Mouse (Mus musculus): Measurements from ENCODE around the gene Lipc. TPM values are rescaled to one million over a fixed set of nuclear protein-coding genes. Genes with fewer than 3 reads are reported as not detected.

The Lipc gene
- 0.27 TPM in 1 of 2 replicates, not detected in the other for total RNA-seq (2017)

DNA sequence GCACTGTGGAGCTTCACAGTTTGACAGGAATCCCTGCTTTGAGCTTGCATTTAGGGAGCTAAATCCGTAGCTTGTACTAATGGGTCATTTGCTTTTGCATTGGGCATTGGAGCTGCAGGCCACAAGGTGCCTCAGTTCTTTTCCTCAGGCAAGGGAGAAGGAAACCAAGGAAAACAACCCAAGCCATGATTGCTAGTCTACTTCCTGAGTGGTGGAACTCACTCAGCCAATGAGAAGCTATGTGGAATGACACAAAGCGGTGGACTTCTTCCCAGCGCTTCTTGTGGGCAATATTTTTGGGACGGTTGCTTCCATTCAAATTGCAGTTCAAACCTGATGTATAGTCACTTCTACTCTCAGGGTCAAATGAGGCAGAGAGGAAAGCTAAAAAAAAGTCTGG, at the start of gene Lipc:
TSS of gene Lipc (minus strand) at position 101 of the 400 bp plus-strand sequence.
- no peak for ATAC-seq (replicated peaks; ENCODE audit: low read depth, poor library complexity, severe bottlenecking)

- no peak for ATAC-seq (replicated peaks; ENCODE audit: low read depth, poor library complexity, severe bottlenecking)
Measured at GRCm38 (mm10) chr9:70999161-70999560, 47.1 kb upstream of the Lipc start.

DNA sequence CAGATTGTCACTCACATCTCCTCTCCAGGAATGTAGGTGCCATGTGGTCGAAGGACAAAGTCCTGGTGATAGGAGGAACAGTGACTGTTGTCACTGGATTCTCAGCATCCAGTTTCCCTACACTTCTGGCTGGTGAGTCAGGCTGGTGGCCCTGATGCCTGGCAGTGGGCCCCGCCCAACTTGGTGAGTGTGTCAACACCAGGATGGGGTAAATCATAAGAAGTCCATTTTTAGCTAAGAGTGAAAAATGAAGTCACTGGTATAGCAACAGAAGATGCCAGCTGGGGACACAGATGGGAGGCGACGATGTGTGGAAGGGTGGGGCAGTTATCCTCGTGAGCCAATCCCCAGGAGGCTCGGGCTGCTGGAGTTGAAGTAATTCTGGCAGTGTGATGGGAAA, 46.7 kb upstream of the Lipc start:
- ATAC-seq (replicated peaks; ENCODE audit: low read depth, poor library complexity, severe bottlenecking) = no peak

DNA sequence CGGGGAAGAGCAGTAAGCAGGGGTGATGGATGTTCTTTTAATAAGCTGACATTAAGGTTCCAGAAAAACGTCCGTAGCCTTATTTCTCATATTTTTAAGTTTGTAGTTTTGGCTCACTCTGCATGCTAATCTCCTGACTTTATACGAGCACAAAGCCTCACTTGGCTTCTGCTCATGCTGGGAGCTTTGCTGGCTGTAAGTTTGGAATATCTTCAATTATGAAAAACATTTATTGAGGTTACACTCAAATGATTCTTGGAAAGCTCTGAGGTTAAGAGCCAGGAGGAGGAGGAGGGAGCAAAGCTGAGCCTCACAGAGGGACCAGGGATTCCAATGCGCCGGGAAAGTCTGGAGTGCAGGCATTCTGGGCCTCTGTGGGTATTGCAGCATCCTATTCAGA, 41.3 kb upstream of the Lipc start:
- ATAC-seq (replicated peaks; ENCODE audit: low read depth, poor library complexity, severe bottlenecking) = no peak

DNA sequence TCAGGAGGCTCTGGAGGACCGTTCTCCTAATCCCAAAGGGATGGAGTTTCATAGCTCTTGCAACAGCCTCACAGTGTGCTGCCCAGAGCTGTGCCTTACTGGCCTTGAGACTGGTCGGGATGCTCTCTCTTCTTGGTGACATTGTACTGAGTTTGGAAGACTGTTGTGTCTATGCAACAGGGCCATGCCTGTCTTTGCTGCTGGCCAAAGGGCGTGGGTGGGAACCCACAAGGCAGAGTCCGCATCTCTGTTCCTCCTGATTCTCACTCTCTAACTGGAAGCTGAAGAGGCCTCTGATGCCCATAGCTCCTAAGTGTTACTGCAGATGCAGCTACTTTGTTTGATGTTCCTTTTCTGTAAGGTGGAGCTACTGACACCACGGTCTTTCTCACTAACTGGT, 39.4 kb upstream of the Lipc start:
- ATAC-seq (replicated peaks; ENCODE audit: low read depth, poor library complexity, severe bottlenecking) = no peak

- ATAC-seq (replicated peaks; ENCODE audit: low read depth, poor library complexity, severe bottlenecking) = no peak
Measured at GRCm38 (mm10) chr9:70987210-70987609, 35.2 kb upstream of the Lipc start.

- ATAC-seq (replicated peaks; ENCODE audit: low read depth, poor library complexity, severe bottlenecking) = no peak
Measured at GRCm38 (mm10) chr9:70982991-70983480, 31.0 kb upstream of the Lipc start.

- no peak for ATAC-seq (replicated peaks; ENCODE audit: low read depth, poor library complexity, severe bottlenecking)
Measured at GRCm38 (mm10) chr9:70981721-70982120, 29.7 kb upstream of the Lipc start.

GRCm38 (mm10) chr9:70979641-70980040, 27.6 kb upstream of the Lipc start:
- ATAC-seq (replicated peaks; ENCODE audit: low read depth, poor library complexity, severe bottlenecking) = no peak

- no peak for ATAC-seq (replicated peaks; ENCODE audit: low read depth, poor library complexity, severe bottlenecking)
Measured at GRCm38 (mm10) chr9:70979171-70979570, 27.1 kb upstream of the Lipc start.

DNA sequence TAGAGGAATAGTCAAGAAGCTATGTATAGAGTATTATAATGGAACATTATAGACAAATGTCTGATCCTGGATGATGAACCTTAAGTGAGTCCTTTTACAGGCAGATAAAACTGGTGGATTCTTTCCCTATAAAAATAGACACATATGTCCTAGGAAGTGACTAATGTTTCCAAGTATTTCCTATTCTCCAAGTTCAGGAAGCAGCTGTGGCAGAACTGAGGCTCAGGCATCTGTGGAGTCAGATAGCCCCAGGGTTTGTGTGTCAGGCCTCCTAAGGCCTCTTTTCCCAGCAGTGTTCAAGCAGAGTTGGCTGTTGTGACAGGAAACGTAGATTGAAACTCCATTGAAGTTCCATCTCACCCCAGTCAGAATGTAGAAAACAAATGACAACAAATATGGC, 25.4 kb upstream of the Lipc start:
- ATAC-seq (replicated peaks; ENCODE audit: low read depth, poor library complexity, severe bottlenecking) = no peak

- ATAC-seq (replicated peaks; ENCODE audit: low read depth, poor library complexity, severe bottlenecking) = no peak
Measured at GRCm38 (mm10) chr9:70975921-70976320, 23.9 kb upstream of the Lipc start.

DNA sequence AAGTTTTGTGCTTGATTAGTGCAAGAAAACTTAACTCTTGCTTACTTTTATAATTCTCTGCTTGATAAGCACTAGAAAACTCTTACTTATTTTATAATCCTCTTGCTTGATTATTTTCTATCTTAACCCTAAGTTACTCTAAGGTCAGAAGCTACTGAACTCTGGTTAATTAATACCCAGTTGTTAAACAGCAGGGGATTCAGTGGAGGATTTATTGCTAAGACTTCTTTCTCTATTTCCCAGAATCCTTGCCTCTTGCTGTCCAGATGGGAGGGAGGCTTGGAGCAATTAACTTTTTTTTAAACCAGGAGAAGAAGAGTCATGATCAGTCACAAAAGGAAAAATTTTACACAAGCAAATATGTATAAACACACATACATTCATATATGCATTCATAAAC, 21.3 kb upstream of the Lipc start:
- no peak for ATAC-seq (replicated peaks; ENCODE audit: low read depth, poor library complexity, severe bottlenecking)

DNA sequence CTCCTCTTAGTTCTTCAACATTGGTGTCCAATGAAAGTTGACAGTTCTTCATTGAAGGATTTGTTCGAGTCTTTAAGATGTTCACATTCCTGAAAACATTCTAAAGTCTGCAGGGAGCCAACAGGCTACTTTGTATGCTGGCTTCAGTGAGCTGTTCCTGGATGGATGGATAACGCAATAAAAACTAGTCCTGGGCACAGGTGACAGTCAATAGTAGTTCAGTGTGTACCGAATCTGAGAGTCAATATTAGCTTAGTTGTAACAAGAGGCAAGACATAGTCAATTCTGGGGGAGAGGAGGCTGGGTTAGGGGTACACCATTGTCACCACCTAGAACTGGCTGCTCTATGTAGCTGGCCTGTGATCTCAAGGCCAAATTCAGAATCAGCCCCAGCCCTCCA, 17.2 kb upstream of the Lipc start:
- ATAC-seq (replicated peaks; ENCODE audit: low read depth, poor library complexity, severe bottlenecking) = no peak

DNA sequence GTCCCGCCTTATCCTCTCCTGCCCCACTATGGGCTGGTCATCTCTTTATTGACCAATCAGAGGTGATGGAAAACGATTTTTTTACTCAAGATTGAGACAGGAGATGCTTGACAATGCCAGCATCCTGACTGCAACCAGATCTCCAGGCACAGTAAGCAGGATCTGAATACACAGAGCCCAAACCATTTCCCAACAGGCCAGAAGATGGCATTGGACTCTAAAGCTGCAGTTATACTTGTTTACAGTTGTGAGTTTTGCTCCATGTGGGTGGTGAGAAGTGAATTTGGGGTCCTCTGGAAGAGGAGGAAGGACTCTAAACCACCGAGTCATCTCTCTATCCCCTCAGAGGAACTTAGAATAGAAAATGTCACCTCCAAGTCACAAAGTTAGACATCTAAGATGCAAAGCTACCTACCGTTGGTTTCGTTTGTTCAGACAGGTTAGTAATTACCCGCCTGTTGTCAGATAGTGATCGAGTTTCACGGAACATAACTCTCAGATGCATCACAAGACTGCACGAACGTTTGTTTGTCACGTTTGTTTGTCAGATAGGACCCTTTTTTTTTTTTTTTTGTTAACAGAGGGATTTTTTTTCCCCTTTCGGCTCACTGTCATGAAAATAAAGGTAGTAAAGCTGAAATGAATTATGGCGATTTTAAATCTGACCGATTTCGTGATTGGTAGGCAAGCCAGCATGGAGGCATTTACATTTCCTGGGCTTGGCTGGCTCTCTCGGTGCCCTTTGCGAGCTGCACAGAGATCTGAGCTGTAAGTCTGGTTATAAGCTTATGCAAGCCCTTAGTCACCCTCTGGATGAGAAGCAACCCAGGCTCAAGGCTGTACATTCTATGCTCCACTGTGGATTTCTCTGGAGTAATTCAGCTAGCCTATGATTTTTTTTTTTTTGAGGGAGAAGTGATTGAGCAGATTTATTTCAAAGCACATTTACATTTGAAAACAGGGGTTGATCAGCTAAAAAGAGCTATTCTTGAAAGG, 14.3 kb upstream of the Lipc start:
- ATAC-seq (replicated peaks; ENCODE audit: low read depth, poor library complexity, severe bottlenecking) = no peak

DNA sequence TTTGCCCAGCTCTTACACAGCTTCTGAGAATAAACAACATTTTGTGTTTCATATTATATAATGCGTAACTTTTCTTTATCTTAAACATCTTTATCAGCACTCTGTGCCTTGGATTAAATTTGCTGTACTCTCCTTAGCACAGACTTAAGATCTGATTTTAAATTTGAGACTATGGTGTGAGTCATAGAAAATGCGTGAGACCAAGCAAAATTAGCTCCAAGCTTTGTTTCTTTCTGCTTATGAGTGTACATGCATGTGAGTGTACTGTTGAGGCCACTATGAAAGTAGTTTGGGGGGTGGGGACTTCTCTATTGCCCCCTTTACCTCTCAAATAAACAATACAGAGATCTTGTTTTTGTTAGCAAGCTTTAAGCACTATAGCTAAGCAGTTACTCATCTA, 13.4 kb upstream of the Lipc start:
- ATAC-seq (replicated peaks; ENCODE audit: low read depth, poor library complexity, severe bottlenecking) = no peak

DNA sequence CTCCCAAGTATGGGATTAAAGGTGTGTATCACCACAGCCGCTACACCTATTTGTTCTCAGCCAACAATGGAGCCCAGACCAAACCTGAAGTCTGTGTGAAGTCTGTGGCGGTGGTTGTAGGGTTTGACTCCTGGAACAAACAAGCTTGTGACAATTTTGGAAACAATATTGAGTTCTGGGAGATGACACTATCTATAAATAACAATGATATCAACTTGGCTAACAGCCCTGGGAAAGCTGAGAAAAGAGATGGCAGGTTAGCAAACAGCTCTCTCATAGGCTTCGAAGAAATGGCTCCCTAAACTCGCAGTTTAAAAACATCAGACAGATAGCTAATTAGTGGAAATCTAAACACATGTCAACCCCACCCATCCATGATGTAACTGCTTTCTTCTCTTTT, 13.0 kb upstream of the Lipc start:
- no peak for ATAC-seq (replicated peaks; ENCODE audit: low read depth, poor library complexity, severe bottlenecking)

- no peak for ATAC-seq (replicated peaks; ENCODE audit: low read depth, poor library complexity, severe bottlenecking)
Measured at GRCm38 (mm10) chr9:70963461-70963891, 11.4 kb upstream of the Lipc start.

- no peak for ATAC-seq (replicated peaks; ENCODE audit: low read depth, poor library complexity, severe bottlenecking)
Measured at GRCm38 (mm10) chr9:70962781-70963455, 10.9 kb upstream of the Lipc start.

DNA sequence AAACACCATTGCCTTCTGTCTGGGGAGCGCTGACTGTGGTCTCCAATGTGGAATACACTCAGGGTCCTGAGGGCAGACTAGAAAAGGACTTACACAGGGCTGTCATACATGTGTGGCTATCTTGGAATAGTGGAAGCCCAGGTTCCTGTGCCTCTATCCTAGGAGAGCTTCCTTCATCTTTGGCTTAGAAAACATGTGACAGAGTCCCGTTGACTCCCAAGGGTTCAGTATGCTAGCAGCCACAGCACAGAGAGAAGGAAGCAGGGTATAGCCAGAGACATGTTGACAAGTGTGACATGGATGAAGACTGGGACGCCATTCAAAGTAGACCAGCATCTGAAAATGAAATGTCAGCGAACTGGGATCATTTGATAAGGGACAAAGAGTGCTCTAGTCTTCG, 8.3 kb upstream of the Lipc start:
- no peak for ATAC-seq (replicated peaks; ENCODE audit: low read depth, poor library complexity, severe bottlenecking)

DNA sequence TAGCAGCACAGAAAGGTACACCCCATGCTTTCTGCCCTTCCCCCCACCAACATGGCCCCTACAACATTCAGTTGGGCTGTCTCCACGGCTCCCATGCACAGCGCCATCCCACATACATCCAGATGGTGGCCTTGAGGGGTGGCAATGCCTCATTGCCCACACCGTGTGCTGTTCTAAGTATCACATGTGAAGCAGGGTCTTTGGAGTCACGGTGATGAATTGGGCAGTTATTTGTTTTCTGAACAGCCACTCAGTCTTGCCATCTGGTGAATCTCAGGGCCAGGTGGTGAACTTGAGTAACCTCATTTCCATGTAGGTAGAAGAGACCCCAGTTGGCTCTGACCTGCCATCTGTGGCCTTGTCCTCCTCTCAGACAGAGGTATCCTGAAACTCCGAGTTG, 7.8 kb upstream of the Lipc start:
- no peak for ATAC-seq (replicated peaks; ENCODE audit: low read depth, poor library complexity, severe bottlenecking)

All from common myeloid progenitor, adult 5-6 weeks (primary cell).